Mouse (Mus musculus) liver, postnatal 0 days (tissue): Measurements from ENCODE around the gene Hist1h4j.

Experiments used
- CTCF ChIP-seq: sonication (generic); IDR thresholded peaks from 2 replicates; pipeline ENCODE4 v1.5.1; 2016; ENCODE audit warnings: antibody characterized with exemption, low read depth
- EP300 ChIP-seq: IDR thresholded peaks from 2 replicates; pipeline ENCODE4 v1.6.1; 2016; ENCODE audit warnings: antibody characterized with exemption, low read depth, mild to moderate bottlenecking

- no peak for TF ChIP-seq CTCF
- TF ChIP-seq EP300, result no peak
Measured at GRCm38 (mm10) chr13:21745006-21745405, 10.1 kb downstream of the Hist1h4j start.
